Mouse (Mus musculus): ENCODE results near the gene Lhx2.

- TF ChIP-seq CTCF (IDR thresholded peaks at IDR 0.05; ENCODE audit: low read depth, low read length) = no peak
- no peak for TF ChIP-seq POLR2A (IDR thresholded peaks at IDR 0.05; ENCODE audit: borderline replicate concordance, low read depth, low read length)
Observed at GRCm38 (mm10) chr2:38377254-38377653, 38.2 kb downstream of the Lhx2 start.
